Mouse (Mus musculus) lung, embryonic 15.5 days (tissue): ENCODE measurements around the gene Pfdn2. TPM values are rescaled to one million over a fixed set of nuclear protein-coding genes. Genes with fewer than 3 reads are reported as not detected.
A peak's percentile ranks its signal among the peaks of the same experiment; 100 is the strongest.
"Not testable (repeated sequence)": the region's sequence is repeated elsewhere in the genome, so short reads cannot be mapped to it uniquely, and the experiment has no call there.

Source experiments
- ATAC-seq: fragments of 200-750 bp; cut with Nextera tagmentation; 2 replicates; pipeline ENCODE4 v1.8.0; 2017; ENCODE audit warnings: moderate number of reproducible peaks, borderline replicate concordance; ENCODE audit not compliant: low FRiP score, low TSS enrichment; ENCODE audit errors: extremely low read depth
- H3K27ac ChIP-seq: fragments of 300-500 bp; sonication (generic); 2 replicates; pipeline ENCODE4 v1.5.1; 2015; ENCODE audit warnings: moderate library complexity, mild to moderate bottlenecking, inconsistent platforms
- H3K27me3 ChIP-seq: fragments of 300-500 bp; sonication (generic); 2 replicates; pipeline ENCODE4 v1.6.1; 2015; ENCODE audit warnings: inconsistent platforms
- H3K36me3 ChIP-seq: fragments of 300-500 bp; sonication (generic); 2 replicates; pipeline ENCODE4 v1.6.1; 2015; ENCODE audit warnings: inconsistent platforms
- H3K4me1 ChIP-seq: fragments of 300-500 bp; sonication (generic); 2 replicates; pipeline ENCODE4 v1.6.1; 2015; ENCODE audit warnings: inconsistent platforms
- H3K4me2 ChIP-seq: fragments of 300-500 bp; sonication (generic); 2 replicates; pipeline ENCODE4 v1.6.1; 2015; ENCODE audit warnings: inconsistent platforms, mild to moderate bottlenecking, moderate library complexity
- H3K4me3 ChIP-seq: fragments of 300-500 bp; sonication (generic); 2 replicates; pipeline ENCODE4 v1.5.1; 2015; ENCODE audit warnings: mild to moderate bottlenecking, inconsistent platforms
- H3K9ac ChIP-seq: fragments of 300-500 bp; sonication (generic); 2 replicates; pipeline ENCODE4 v1.6.1; 2015; ENCODE audit warnings: inconsistent platforms
- H3K9me3 ChIP-seq: fragments of 300-500 bp; sonication (generic); 2 replicates; pipeline ENCODE4 v1.6.1; 2016; ENCODE audit warnings: inconsistent platforms
- WGBS: fragments of 180-500 bp; shearing (Covaris S2); methylation state at CpG from one replicate; pipeline ENCODE4 v1.1.7; 2015; 5-methylcytosine and 5-hydroxymethylcytosine counted together
- polyA plus RNA-seq: library from polyadenylated mRNA; unstranded; fragments of >200 nt; fragmentation: Nextera tagmentation; extraction: Ambion mirVana; gene quantifications from 2 replicates; pipeline ENCODE4 v1.2.1, GENCODE M21; 2015

The Pfdn2 gene
- polyA plus RNA-seq, result 83.8 and 91.3 TPM in 2 replicates

DNA sequence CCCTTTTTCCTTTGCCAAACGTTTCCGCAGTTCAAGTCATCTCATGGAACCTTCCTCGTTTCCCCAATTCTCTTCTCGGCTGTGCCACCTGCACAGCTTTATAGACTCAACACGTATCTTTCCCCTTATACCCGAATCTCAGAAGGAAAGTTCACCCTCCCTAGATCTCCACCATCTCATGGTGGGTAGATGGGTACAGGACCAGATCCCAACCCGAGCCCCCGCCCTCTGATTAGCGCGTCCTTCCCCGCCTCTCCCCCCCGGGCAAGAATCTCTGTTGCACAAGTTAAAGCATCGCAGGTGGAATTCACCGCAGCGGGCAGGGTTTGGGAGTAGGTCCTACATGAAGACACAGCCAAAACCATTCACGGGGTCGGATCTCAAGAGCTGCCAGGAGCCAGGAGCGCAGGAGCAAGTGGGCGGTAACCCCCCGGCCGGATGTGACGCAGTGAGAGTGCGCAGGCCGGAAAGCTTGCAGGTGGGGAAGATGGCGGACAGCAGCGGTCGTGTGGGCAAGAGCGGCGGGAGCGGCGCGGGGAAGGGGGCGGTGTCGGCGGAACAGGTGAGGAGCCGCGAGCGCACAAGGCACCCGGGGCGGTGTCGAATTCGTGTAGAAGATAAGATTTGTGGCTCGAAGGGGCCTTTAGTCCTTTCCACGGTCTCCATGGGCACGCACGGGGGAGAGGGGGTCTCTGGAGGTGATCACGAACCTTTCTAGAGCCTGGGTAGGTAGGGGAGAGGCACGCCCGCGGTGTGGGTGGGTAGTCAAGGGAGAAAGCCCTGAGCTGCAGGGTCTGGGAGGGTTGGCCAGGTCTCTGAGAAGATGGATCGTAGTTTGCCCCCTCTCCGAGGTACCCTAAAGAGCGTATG, at the start of gene Pfdn2, which contains the start of gene Nit1:
Pfdn2 (plus strand) TSS at position 446 of the 870 bp plus-strand sequence.
Nit1 (minus strand) TSS at position 422 of the 870 bp plus-strand sequence.
- WGBS, result under 1% methylated on average over 53 of the region's 53 CpGs
- Histone ChIP-seq H3K27ac (peak within 1 kb of the TSS; percentile 70), H3K4me1 (peaks cover 24% of the 10 kb centered on the region; the same call in 1 of the 2 replicates), H3K4me3 (peak within 1 kb of the TSS; percentile 95), H3K27me3 (no peaks in the 10 kb centered on the region), H3K4me2 (peak within 1 kb of the TSS; percentile 73), H3K36me3 (peaks cover 30% of the 10 kb centered on the region), H3K9ac (peak within 1 kb of the TSS; percentile 84), H3K9me3 (0 out of 2 replicates have a peak, but pooled peaks cover 4% of the 10 kb centered on the region)
- ATAC-seq, result peak; percentile 92

DNA sequence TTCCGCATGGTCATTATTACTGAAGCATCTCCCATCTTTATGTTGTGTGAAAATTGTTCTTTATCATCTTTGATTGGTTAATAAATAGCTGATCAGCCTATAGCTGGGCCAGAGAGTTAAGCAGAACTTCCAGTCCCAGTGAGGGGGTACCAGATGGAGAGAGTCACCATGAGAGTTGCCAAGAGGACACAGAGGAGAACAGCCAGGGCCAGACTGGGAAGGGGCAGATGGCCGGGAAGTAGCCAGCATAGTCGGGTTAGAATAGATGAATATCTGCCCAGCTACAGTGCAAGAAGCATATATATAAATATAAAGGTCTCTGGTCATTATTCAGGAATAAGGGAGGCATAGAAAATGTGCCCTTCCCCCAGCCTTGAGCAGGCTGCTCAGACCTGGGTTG, 47.2 kb upstream of the Pfdn2 start:
- WGBS, result 62% methylated on average over 3 of the region's 3 CpGs
- no peak for ATAC-seq
- H3K27ac ChIP-seq, result no peak overlapping the region
- H3K4me1 ChIP-seq, result peaks cover 7% of the 10 kb centered on the region; the same call in 1 of the 2 replicates
- no peaks in the 10 kb centered on the region; the same call in 1 of the 2 replicates for H3K27me3 ChIP-seq
- H3K4me2 ChIP-seq, result no peak overlapping the region
- H3K4me3 ChIP-seq, result no peak overlapping the region
- no peaks in the 10 kb centered on the region for H3K9me3 ChIP-seq
- no peaks in the 10 kb centered on the region for H3K36me3 ChIP-seq
- H3K9ac ChIP-seq, result no peak overlapping the region

DNA sequence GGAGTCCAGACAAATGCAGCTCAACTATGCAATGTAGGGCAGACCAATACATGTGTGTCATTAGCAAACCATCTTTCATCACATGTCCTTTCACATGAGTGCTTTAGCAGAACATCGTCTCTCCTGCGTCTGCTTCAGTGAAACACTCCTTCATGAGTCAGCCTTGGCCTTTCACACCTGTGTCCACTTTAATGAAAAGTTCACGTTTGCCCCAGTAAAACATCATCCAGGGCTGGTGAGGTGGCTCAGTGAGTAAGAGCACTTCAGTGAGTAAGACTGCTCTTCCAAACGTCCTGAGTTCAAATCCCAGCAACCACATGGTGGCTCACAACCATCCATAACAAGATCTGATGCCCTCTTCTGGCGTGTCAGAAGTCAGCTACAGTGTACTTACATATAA, 39.3 kb upstream of the Pfdn2 start:
- not testable (repeated sequence) for ATAC-seq, H3K27me3 ChIP-seq, H3K9me3 ChIP-seq, H3K4me1 ChIP-seq, H3K4me3 ChIP-seq, H3K4me2 ChIP-seq, H3K27ac ChIP-seq, H3K9ac ChIP-seq, H3K36me3 ChIP-seq
- WGBS, result 54% methylated on average over 5 of the region's 5 CpGs

DNA sequence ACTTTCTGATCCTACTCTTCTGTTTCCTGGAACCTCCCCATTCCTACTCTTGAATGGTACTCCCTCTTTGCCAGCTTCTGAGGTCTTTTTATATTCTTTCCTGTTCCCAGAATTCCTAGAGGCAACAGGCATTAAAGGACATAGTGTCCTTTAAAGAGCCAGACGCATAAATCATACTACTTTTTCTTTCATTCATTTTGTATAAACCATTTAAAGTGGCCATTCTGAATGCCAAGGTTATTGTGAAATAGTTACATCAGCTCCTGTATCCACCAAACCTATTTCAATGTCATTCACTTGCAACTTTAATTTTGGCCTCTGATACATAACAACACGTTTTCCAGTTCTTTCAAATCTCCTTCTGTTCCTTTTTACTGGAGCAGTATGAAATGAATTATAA, 36.1 kb upstream of the Pfdn2 start:
- Histone ChIP-seq H3K9me3 (no peaks in the 10 kb centered on the region), H3K9ac (no peak overlapping the region), H3K4me1 (no peaks in the 10 kb centered on the region), H3K27me3 (no peaks in the 10 kb centered on the region), H3K27ac (no peak overlapping the region), H3K4me2 (no peak overlapping the region), H3K4me3 (no peak overlapping the region), H3K36me3 (no peaks in the 10 kb centered on the region)
- no peak for ATAC-seq
- 71% methylated on average over 2 of the region's 2 CpGs for WGBS

DNA sequence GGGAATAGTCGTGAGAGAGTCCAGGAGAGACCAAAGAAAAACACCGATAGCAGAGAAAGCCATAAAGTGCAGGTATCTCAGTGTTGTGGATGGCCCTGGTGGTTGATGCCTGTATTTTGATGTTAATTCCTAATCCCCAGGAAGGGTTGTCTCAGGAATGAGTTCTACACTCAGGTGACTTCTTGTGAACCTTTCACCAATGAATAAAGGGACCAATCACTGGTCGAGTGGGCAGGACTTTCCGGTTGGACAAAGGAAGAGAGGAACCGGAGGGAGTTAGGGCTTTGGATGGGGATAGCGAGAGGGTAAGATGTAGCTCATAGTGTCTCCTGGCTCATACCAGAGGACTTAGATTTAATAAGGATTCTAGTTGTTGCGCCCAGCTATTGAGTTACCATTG, 25.7 kb upstream of the Pfdn2 start:
- Histone ChIP-seq H3K27me3 (no peaks in the 10 kb centered on the region), H3K4me3 (no peak overlapping the region), H3K9me3 (no peaks in the 10 kb centered on the region), H3K27ac (no peak overlapping the region), H3K4me2 (no peak overlapping the region; the same call in 1 of the 2 replicates), H3K4me1 (no peaks in the 10 kb centered on the region), H3K9ac (no peak overlapping the region), H3K36me3 (no peaks in the 10 kb centered on the region)
- 23% methylated on average over 7 of the region's 7 CpGs for WGBS
- no peak for ATAC-seq

DNA sequence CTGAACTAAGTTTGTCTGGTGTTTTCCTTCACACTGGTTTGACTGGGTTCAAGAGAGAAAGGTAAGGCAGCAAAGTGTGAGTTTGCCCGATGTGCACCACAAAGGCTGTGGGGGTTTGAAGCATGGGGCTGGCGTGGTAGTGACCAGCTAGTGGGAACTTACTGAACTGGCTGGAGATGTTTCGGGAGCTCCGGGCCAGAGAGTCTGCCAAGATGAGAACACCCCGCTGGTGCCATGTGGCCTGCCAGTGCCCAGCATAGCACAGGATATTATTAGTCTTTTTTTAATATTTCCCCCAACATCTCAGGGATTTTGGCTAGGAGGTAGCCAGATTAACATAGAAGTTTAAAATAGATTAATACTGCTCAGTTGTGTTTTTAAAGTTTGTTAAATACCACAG, 25.3 kb upstream of the Pfdn2 start:
- no peak overlapping the region for H3K4me3 ChIP-seq
- WGBS, result 25% methylated on average over 5 of the region's 5 CpGs
- no peak overlapping the region for H3K27ac ChIP-seq
- no peak overlapping the region; the same call in 1 of the 2 replicates for H3K4me2 ChIP-seq
- H3K27me3 ChIP-seq, result no peaks in the 10 kb centered on the region
- no peak for ATAC-seq
- no peak overlapping the region for H3K9ac ChIP-seq
- H3K9me3 ChIP-seq, result no peaks in the 10 kb centered on the region
- no peaks in the 10 kb centered on the region for H3K36me3 ChIP-seq
- no peaks in the 10 kb centered on the region for H3K4me1 ChIP-seq

DNA sequence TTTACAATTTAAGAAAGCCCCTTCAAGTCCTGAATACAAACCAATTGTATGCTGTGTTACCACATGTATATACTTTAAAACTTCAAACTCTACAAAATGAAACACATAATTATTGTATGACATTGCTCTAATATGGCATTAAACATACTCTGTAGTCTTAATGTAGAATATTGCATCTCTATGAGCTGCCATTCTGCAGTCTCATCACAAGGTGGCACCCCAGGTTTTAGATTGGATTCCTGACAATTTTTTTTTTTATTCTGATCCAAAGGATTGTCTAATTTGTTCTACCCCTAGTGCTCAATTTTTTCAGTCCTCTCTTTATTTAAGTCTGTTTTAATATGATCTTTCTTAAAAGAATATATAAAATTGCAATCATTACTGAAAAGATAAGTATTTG, 24.1 kb upstream of the Pfdn2 start:
- Histone ChIP-seq H3K27ac (no peak overlapping the region), H3K4me2 (no peak overlapping the region), H3K9me3 (no peaks in the 10 kb centered on the region)

DNA sequence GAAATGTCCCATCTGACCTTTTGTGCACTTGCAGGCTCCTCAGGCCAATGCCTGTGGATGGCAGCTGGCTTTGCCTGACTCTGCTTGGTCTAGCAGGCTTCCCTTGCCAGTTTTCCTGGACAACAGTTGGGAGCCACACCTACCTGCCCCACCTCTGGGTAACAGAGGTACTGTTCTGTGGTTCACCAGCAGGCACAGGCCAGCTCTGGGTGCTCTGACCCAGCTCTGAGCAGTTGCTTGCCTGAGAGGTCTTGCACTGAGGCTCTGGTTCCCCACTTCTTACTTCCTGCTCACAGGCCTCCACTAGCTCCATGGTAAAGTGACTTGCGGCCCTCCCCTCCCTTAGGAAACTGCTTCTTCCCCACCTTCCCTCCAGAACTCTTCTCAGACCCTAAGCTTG, 23.5 kb upstream of the Pfdn2 start:
- Histone ChIP-seq H3K4me1 (peaks cover under 1% of the 10 kb centered on the region; the same call in 1 of the 2 replicates), H3K27ac (no peak overlapping the region), H3K9ac (no peak overlapping the region), H3K9me3 (no peaks in the 10 kb centered on the region), H3K4me3 (no peak overlapping the region), H3K27me3 (no peaks in the 10 kb centered on the region), H3K4me2 (no peak overlapping the region), H3K36me3 (no peaks in the 10 kb centered on the region)
- no peak for ATAC-seq
- WGBS, result 71% methylated on average over 1 of the region's 1 CpGs

More for the DNA sequence above, 24.1 kb upstream of the Pfdn2 start:
- Histone ChIP-seq H3K9ac (no peak overlapping the region), H3K4me1 (no peaks in the 10 kb centered on the region), H3K36me3 (no peaks in the 10 kb centered on the region), H3K27me3 (no peaks in the 10 kb centered on the region), H3K4me3 (no peak overlapping the region)
- ATAC-seq, result no peak

DNA sequence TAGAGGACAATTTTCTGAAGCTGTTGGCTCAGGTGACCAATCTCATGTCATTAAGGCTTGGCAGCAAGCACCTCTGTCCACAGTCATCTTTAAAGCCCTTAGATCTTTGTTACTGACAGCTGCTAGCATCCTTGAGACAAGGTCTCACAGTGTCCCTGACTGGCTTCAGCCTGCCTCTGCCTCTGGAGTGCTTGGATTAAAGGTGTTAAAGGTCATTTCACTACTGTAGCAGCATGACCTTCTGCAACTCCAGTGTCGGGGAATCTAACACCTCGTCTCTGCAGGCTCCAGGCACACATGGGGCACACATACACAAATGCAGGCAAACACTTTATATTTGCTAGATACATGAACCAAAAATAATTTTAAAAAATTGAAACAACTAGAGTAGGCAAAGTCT, 19.9 kb upstream of the Pfdn2 start:
- no peaks in the 10 kb centered on the region for H3K27me3 ChIP-seq
- H3K4me3 ChIP-seq, result no peak overlapping the region
- H3K36me3 ChIP-seq, result no peaks in the 10 kb centered on the region
- no peak overlapping the region for H3K9ac ChIP-seq
- H3K4me1 ChIP-seq, result peaks cover 19% of the 10 kb centered on the region
- WGBS, result 75% methylated on average over 2 of the region's 2 CpGs
- H3K9me3 ChIP-seq, result no peaks in the 10 kb centered on the region
- no peak overlapping the region for H3K27ac ChIP-seq
- H3K4me2 ChIP-seq, result no peak overlapping the region
- ATAC-seq, result no peak

DNA sequence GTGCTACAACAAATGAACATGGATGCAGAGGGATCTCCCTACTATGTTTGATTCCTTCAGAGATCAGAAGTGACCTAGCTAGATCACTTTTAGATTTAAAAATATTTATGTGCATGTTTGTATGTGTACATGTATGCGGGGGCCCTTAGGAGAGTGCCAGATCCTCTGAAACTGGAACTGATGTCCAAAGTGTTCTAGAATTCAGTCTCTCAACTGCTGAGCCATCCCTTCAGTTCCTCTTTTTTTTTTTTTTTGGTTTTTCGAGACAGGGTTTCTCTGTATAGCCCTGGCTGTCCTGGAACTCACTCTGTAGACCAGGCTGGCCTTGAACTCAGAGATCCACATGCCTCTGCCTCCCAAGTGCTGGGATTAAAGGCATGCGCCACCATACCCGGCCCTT, 18.9 kb upstream of the Pfdn2 start:
- WGBS, result 80% methylated on average over 4 of the region's 4 CpGs
- ATAC-seq, H3K9ac ChIP-seq, H3K27ac ChIP-seq, H3K9me3 ChIP-seq, H3K4me2 ChIP-seq, H3K27me3 ChIP-seq, H3K36me3 ChIP-seq, H3K4me3 ChIP-seq: not testable (repeated sequence)
- peaks cover 28% of the 10 kb centered on the region for H3K4me1 ChIP-seq

DNA sequence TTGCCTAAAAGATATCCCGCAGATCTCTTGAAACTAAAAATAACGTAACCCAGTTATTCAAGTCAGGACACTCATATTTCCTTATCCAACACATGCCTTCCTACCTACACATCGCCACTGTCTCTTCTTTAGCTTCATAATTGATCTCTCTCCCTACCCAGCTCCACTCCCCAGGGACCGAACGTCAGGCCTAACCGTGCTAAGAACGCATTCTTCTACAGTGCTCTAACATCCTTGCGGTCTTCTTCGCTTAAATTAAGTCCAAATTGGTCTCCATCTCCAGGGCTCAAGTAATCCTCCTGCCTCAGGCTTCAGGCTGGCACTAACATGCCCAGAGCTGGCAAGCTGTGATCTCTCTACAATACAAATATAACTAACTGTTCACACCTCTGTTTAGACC, 17.2 kb upstream of the Pfdn2 start:
- Histone ChIP-seq H3K9me3 (no peaks in the 10 kb centered on the region), H3K4me3 (peak overlapping the region; percentile 93), H3K36me3 (peaks cover 6% of the 10 kb centered on the region; the same call in 1 of the 2 replicates), H3K4me1 (peaks cover 35% of the 10 kb centered on the region), H3K27ac (peak overlapping the region; percentile 99), H3K9ac (peak overlapping the region; percentile 91), H3K4me2 (peak overlapping the region; percentile 76), H3K27me3 (no peaks in the 10 kb centered on the region)
- no peak for ATAC-seq
- WGBS, result 15% methylated on average over 9 of the region's 9 CpGs

DNA sequence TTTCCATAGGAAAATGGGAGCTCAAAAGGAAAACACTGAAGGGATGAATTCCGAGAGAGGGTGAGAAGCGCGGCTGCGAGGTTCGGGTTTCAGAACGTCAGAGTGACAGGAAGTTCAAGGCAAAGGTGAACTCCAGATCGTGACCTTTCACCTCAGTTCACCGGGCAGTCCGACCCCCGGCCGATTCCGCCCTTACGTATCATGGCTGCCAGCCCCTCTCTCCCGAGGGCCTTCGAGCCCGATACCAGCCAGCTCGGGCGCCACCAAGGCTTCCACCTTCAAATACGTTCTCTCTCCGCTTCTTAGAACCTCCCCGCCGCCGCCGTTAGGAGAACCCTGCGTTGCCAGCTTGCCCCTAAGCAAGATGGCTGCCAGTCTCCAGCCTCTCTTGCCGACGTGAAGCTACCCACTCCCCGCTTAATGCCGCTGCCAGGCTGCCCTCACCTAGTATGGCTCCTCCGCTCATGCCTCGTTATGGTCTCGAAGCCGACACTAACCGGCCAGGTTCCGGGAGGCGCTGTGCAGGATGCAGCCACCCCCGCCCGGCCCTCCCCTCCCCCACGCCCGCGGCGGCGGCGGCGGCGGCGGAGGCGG, 16.5 kb upstream of the Pfdn2 start, which contains the start of gene Dedd:
Dedd (plus strand) TSS at position 307 of the 594 bp plus-strand sequence.
- Histone ChIP-seq H3K4me3 (peak within 1 kb of the TSS; percentile 93), H3K4me1 (peaks cover 35% of the 10 kb centered on the region), H3K27ac (peak within 1 kb of the TSS; percentile 99), H3K36me3 (peaks cover 6% of the 10 kb centered on the region; the same call in 1 of the 2 replicates), H3K27me3 (no peaks in the 10 kb centered on the region), H3K4me2 (peak within 1 kb of the TSS; percentile 76), H3K9ac (peak within 1 kb of the TSS; percentile 91), H3K9me3 (no peaks in the 10 kb centered on the region)
- peak; percentile 94 for ATAC-seq
- WGBS, result under 1% methylated on average over 48 of the region's 48 CpGs
